Mouse (Mus musculus) liver, embryonic 12.5 days (tissue): ENCODE results near the gene Cux1. TPM values are rescaled to one million over a fixed set of nuclear protein-coding genes. Genes with fewer than 3 reads are reported as not detected.
A peak's percentile ranks its signal among the peaks of the same experiment; 100 is the strongest.

Experiments
- ATAC-seq: fragments of 200-750 bp; cut with Nextera tagmentation; 2 replicates; pipeline ENCODE4 v1.8.0; 2017; ENCODE audit warnings: moderate number of reproducible peaks, mild to moderate bottlenecking, moderate library complexity
- H3K27ac ChIP-seq: fragments of 300-500 bp; sonication (generic); 2 replicates; pipeline ENCODE4 v1.5.1; 2016; ENCODE audit warnings: mild to moderate bottlenecking
- H3K27me3 ChIP-seq: fragments of 300-500 bp; sonication (generic); replicated peaks from 2 replicates; pipeline ENCODE4 v1.6.1; 2016; ENCODE audit warnings: mild to moderate bottlenecking, moderate library complexity
- H3K36me3 ChIP-seq: fragments of 300-500 bp; sonication (generic); 2 replicates; pipeline ENCODE4 v1.6.1; 2016; ENCODE audit warnings: mild to moderate bottlenecking, moderate library complexity
- H3K4me1 ChIP-seq: fragments of 300-500 bp; sonication (generic); 2 replicates; pipeline ENCODE4 v1.6.1; 2016
- H3K4me2 ChIP-seq: fragments of 300-500 bp; sonication (generic); 2 replicates; pipeline ENCODE4 v1.6.1; 2016; ENCODE audit warnings: mild to moderate bottlenecking, moderate library complexity
- H3K4me3 ChIP-seq: fragments of 300-500 bp; sonication (generic); 2 replicates; pipeline ENCODE4 v1.5.1; 2016; ENCODE audit warnings: mild to moderate bottlenecking, moderate library complexity
- H3K9ac ChIP-seq: fragments of 300-500 bp; sonication (generic); 2 replicates; pipeline ENCODE4 v1.6.1; 2016; ENCODE audit warnings: mild to moderate bottlenecking, moderate library complexity
- H3K9me3 ChIP-seq: fragments of 300-500 bp; sonication (generic); replicated peaks from 2 replicates; pipeline ENCODE4 v1.6.1; 2016; ENCODE audit warnings: mild to moderate bottlenecking, moderate library complexity
- WGBS: fragments of 180-500 bp; shearing (Covaris S2); methylation state at CpG from one replicate; pipeline ENCODE4 v1.1.7; 2016; ENCODE audit not compliant: insufficient replicate concordance; 5-methylcytosine and 5-hydroxymethylcytosine counted together
- polyA plus RNA-seq: library from polyadenylated mRNA; unstranded; fragments of >200 nt; fragmentation: Nextera tagmentation; extraction: Ambion mirVana; gene quantifications from 2 replicates; pipeline ENCODE4 v1.2.1, GENCODE M21; 2016

Cux1 gene
- polyA plus RNA-seq, 1 experiment from 2014 or later = 29.8 TPM

- Histone ChIP-seq H3K9ac (no peak overlapping the region), H3K9me3 (no peaks in the 10 kb centered on the region), H3K4me1 (peaks cover 56% of the 10 kb centered on the region), H3K4me3 (no peak overlapping the region), H3K36me3 (no peaks in the 10 kb centered on the region), H3K27ac (no peak overlapping the region), H3K4me2 (no peak overlapping the region), H3K27me3 (no peaks in the 10 kb centered on the region)
- WGBS = 57% methylated on average over 3 of the region's 3 CpGs
- ATAC-seq = no peak
Measured at GRCm38 (mm10) chr5:136495581-136495980, 71.7 kb downstream of the Cux1 start.

GRCm38 (mm10) chr5:136494927-136495326, 72.4 kb downstream of the Cux1 start:
- no peak overlapping the region for H3K4me2 ChIP-seq
- no peaks in the 10 kb centered on the region for H3K27me3 ChIP-seq
- H3K9ac ChIP-seq = no peak overlapping the region
- 78% methylated on average over 7 of the region's 7 CpGs for WGBS
- H3K36me3 ChIP-seq = no peaks in the 10 kb centered on the region
- no peak overlapping the region for H3K27ac ChIP-seq
- H3K4me3 ChIP-seq = no peak overlapping the region
- H3K9me3 ChIP-seq = no peaks in the 10 kb centered on the region
- peaks cover 50% of the 10 kb centered on the region for H3K4me1 ChIP-seq
- ATAC-seq = no peak

GRCm38 (mm10) chr5:136494288-136494687, 73.0 kb downstream of the Cux1 start:
- Histone ChIP-seq H3K4me3 (no peak overlapping the region), H3K27me3 (no peaks in the 10 kb centered on the region), H3K9ac (no peak overlapping the region), H3K36me3 (no peaks in the 10 kb centered on the region), H3K4me1 (peaks cover 48% of the 10 kb centered on the region), H3K27ac (no peak overlapping the region), H3K4me2 (no peak overlapping the region), H3K9me3 (no peaks in the 10 kb centered on the region)
- 36% methylated on average over 2 of the region's 2 CpGs for WGBS
- ATAC-seq = peak; percentile 63

- Histone ChIP-seq H3K4me3 (no peak overlapping the region), H3K36me3 (peaks cover 12% of the 10 kb centered on the region), H3K27ac (no peak overlapping the region), H3K27me3 (no peaks in the 10 kb centered on the region), H3K9ac (no peak overlapping the region), H3K4me2 (no peak overlapping the region), H3K9me3 (no peaks in the 10 kb centered on the region), H3K4me1 (peaks cover 41% of the 10 kb centered on the region)
- no peak for ATAC-seq
- 85% methylated on average over 5 of the region's 5 CpGs for WGBS
Measured at GRCm38 (mm10) chr5:136489450-136489849, 77.8 kb downstream of the Cux1 start.

- Histone ChIP-seq H3K4me3 (no peak overlapping the region), H3K4me1 (peaks cover 34% of the 10 kb centered on the region), H3K36me3 (peaks cover 17% of the 10 kb centered on the region), H3K9me3 (no peaks in the 10 kb centered on the region), H3K4me2 (no peak overlapping the region), H3K27ac (no peak overlapping the region), H3K27me3 (no peaks in the 10 kb centered on the region), H3K9ac (no peak overlapping the region)
- WGBS = 56% methylated on average over 3 of the region's 3 CpGs
- ATAC-seq = no peak
Measured at GRCm38 (mm10) chr5:136488721-136489120, 78.6 kb downstream of the Cux1 start.

GRCm38 (mm10) chr5:136488223-136488622, 79.1 kb downstream of the Cux1 start:
- Histone ChIP-seq H3K27ac (no peak overlapping the region), H3K9me3 (no peaks in the 10 kb centered on the region), H3K9ac (no peak overlapping the region), H3K36me3 (peaks cover 21% of the 10 kb centered on the region), H3K4me2 (no peak overlapping the region), H3K27me3 (no peaks in the 10 kb centered on the region), H3K4me1 (peaks cover 29% of the 10 kb centered on the region), H3K4me3 (no peak overlapping the region)
- WGBS = 40% methylated on average over 1 of the region's 1 CpGs
- ATAC-seq = no peak

GRCm38 (mm10) chr5:136487397-136488093, 79.7 kb downstream of the Cux1 start:
- Histone ChIP-seq H3K4me2 (no peak overlapping the region), H3K27me3 (no peaks in the 10 kb centered on the region), H3K9me3 (no peaks in the 10 kb centered on the region), H3K9ac (no peak overlapping the region), H3K27ac (no peak overlapping the region), H3K4me3 (no peak overlapping the region), H3K4me1 (peaks cover 29% of the 10 kb centered on the region), H3K36me3 (peaks cover 21% of the 10 kb centered on the region)
- no peak for ATAC-seq
- 40% methylated on average over 11 of the region's 11 CpGs for WGBS

GRCm38 (mm10) chr5:136486401-136486800, 80.9 kb downstream of the Cux1 start:
- no peak overlapping the region for H3K4me2 ChIP-seq
- no peaks in the 10 kb centered on the region for H3K27me3 ChIP-seq
- no peak for ATAC-seq
- H3K36me3 ChIP-seq = peaks cover 21% of the 10 kb centered on the region
- no peak overlapping the region for H3K4me3 ChIP-seq
- WGBS = 89% methylated on average over 3 of the region's 3 CpGs
- H3K27ac ChIP-seq = no peak overlapping the region
- no peak overlapping the region for H3K9ac ChIP-seq
- no peaks in the 10 kb centered on the region for H3K9me3 ChIP-seq
- H3K4me1 ChIP-seq = peaks cover 32% of the 10 kb centered on the region

- 84% methylated on average over 6 of the region's 6 CpGs for WGBS
- H3K27ac ChIP-seq = no peak overlapping the region
- H3K36me3 ChIP-seq = peaks cover 21% of the 10 kb centered on the region
- H3K4me2 ChIP-seq = no peak overlapping the region
- ATAC-seq = no peak
- no peaks in the 10 kb centered on the region for H3K9me3 ChIP-seq
- no peak overlapping the region for H3K4me3 ChIP-seq
- no peak overlapping the region for H3K9ac ChIP-seq
- peaks cover 34% of the 10 kb centered on the region for H3K4me1 ChIP-seq
- no peaks in the 10 kb centered on the region for H3K27me3 ChIP-seq
Measured at GRCm38 (mm10) chr5:136485397-136485796, 81.9 kb downstream of the Cux1 start.

- no peaks in the 10 kb centered on the region for H3K9me3 ChIP-seq
- H3K27ac ChIP-seq = no peak overlapping the region
- H3K4me2 ChIP-seq = no peak overlapping the region
- peaks cover 25% of the 10 kb centered on the region for H3K36me3 ChIP-seq
- 42% methylated on average over 1 of the region's 1 CpGs for WGBS
- no peaks in the 10 kb centered on the region for H3K27me3 ChIP-seq
- peak; percentile 21; the same call in 1 of the 2 replicates for ATAC-seq
- H3K4me3 ChIP-seq = no peak overlapping the region
- H3K9ac ChIP-seq = no peak overlapping the region
- peaks cover 20% of the 10 kb centered on the region for H3K4me1 ChIP-seq
Measured at GRCm38 (mm10) chr5:136482434-136482833, 84.9 kb downstream of the Cux1 start.

GRCm38 (mm10) chr5:136480541-136480940, 86.7 kb downstream of the Cux1 start:
- H3K9me3 ChIP-seq = no peaks in the 10 kb centered on the region
- ATAC-seq = no peak
- no peak overlapping the region for H3K4me2 ChIP-seq
- H3K27ac ChIP-seq = no peak overlapping the region
- 91% methylated on average over 7 of the region's 7 CpGs for WGBS
- peaks cover 28% of the 10 kb centered on the region for H3K36me3 ChIP-seq
- peaks cover 20% of the 10 kb centered on the region for H3K4me1 ChIP-seq
- no peak overlapping the region for H3K4me3 ChIP-seq
- H3K27me3 ChIP-seq = no peaks in the 10 kb centered on the region
- H3K9ac ChIP-seq = no peak overlapping the region

GRCm38 (mm10) chr5:136479801-136480200, 87.5 kb downstream of the Cux1 start:
- Histone ChIP-seq H3K4me2 (no peak overlapping the region), H3K36me3 (peaks cover 21% of the 10 kb centered on the region), H3K9me3 (no peaks in the 10 kb centered on the region), H3K27ac (no peak overlapping the region), H3K27me3 (no peaks in the 10 kb centered on the region), H3K4me1 (peaks cover 20% of the 10 kb centered on the region), H3K4me3 (no peak overlapping the region), H3K9ac (no peak overlapping the region)
- ATAC-seq = no peak
- WGBS = 40% methylated on average over 4 of the region's 4 CpGs
